Mouse (Mus musculus) MEL (cell line): ENCODE results near the gene Slc25a24. TPM values are rescaled to one million over a fixed set of nuclear protein-coding genes. Genes with fewer than 3 reads are reported as not detected.
A peak's percentile ranks its signal among the peaks of the same experiment; 100 is the strongest.

Experiments
- DNase-seq: peaks from one replicate; pipeline ENCODE4 v3.0.0; 2011; ENCODE audit warnings: low read depth, low spot score
- H3K27ac ChIP-seq: 2 replicates; pipeline ENCODE4 v1.5.1; 2012; ENCODE audit warnings: low read depth, mild to moderate bottlenecking, control low read depth, low read length, moderate library complexity; ENCODE audit not compliant: control insufficient read depth
- H3K27me3 ChIP-seq, 2 experiments: fragments of 150-350 bp in 1 of 2; sonication (generic) in 1 of 2; 2 replicates each; pipeline ENCODE4 v1.6.1; 2012; ENCODE audit warnings: low read length in 2 of 2, mild to moderate bottlenecking in 2 of 2, improper control_type of control experiment in 1 of 2, moderate library complexity in 1 of 2; ENCODE audit not compliant: insufficient read depth in 2 of 2, control insufficient read depth in 1 of 2
- H3K36me3 ChIP-seq, 2 experiments: 2 replicates each; pipeline ENCODE4 v1.6.1; 2012 to 2014; ENCODE audit warnings: low read length in 2 of 2, improper control_type of control experiment in 1 of 2, inconsistent platforms in 1 of 2, mild to moderate bottlenecking in 1 of 2; ENCODE audit not compliant: insufficient read depth in 2 of 2, control insufficient read depth in 1 of 2
- H3K4me1 ChIP-seq, 2 experiments: fragments of 150-350 bp in 1 of 2; sonication (generic) in 1 of 2; 2 replicates each; pipeline ENCODE4 v1.6.1; 2012; ENCODE audit warnings: low read length in 2 of 2, improper control_type of control experiment in 1 of 2, mild to moderate bottlenecking in 1 of 2; ENCODE audit not compliant: insufficient read depth in 2 of 2, control insufficient read depth in 1 of 2
- H3K4me3 ChIP-seq, 2 experiments: fragments of 150-350 bp in 1 of 2; sonication (generic) in 1 of 2; 2 replicates each; pipeline ENCODE4 v1.5.1; 2012; ENCODE audit warnings: low read depth in 2 of 2, low read length in 2 of 2, mild to moderate bottlenecking in 2 of 2, moderate library complexity in 2 of 2, control low read depth in 1 of 2, improper control_type of control experiment in 1 of 2; ENCODE audit not compliant: control insufficient read depth in 1 of 2, insufficient read depth in 1 of 2
- H3K79me2 ChIP-seq: 2 replicates; pipeline ENCODE4 v1.6.1; 2012; ENCODE audit warnings: mild to moderate bottlenecking, low read length, moderate library complexity; ENCODE audit not compliant: control insufficient read depth, poor library complexity, insufficient read depth
- H3K9ac ChIP-seq: 2 replicates; pipeline ENCODE4 v1.6.1; 2012; ENCODE audit warnings: low read depth, mild to moderate bottlenecking, control low read depth, low read length, moderate library complexity; ENCODE audit not compliant: control insufficient read depth, poor library complexity, severe bottlenecking
- H3K9me3 ChIP-seq: fragments of 150-350 bp; sonication (generic); replicated peaks from 2 replicates; pipeline ENCODE4 v1.6.1; 2012; ENCODE audit warnings: mild to moderate bottlenecking, low read length, improper control_type of control experiment, moderate library complexity; ENCODE audit not compliant: insufficient read depth
- CHD1 ChIP-seq: IDR thresholded peaks from 2 replicates; pipeline ENCODE4 v1.6.1; 2012; ENCODE audit warnings: low read depth, mild to moderate bottlenecking, inconsistent platforms, low read length, improper control_type of control experiment
- CHD2 ChIP-seq: IDR thresholded peaks from 2 replicates; pipeline ENCODE4 v1.6.1; 2011; ENCODE audit warnings: low read length, improper control_type of control experiment
- CTCF ChIP-seq, 3 experiments: IDR thresholded peaks in 2 of 3; conservative IDR thresholded peaks in 1 of 3; 2 replicates each; pipeline ENCODE4 v1.5.1; 2011 to 2012; ENCODE audit warnings: low read length in 3 of 3, low read depth in 2 of 3, mild to moderate bottlenecking in 2 of 3, improper control_type of control experiment in 1 of 3, inconsistent platforms in 1 of 3, mixed read lengths in 1 of 3, moderate library complexity in 1 of 3; ENCODE audit not compliant: control insufficient read depth in 1 of 3, insufficient read depth in 1 of 3, poor library complexity in 1 of 3, severe bottlenecking in 1 of 3
- E2F4 ChIP-seq: IDR thresholded peaks from 2 replicates; pipeline ENCODE4 v1.6.1; 2011; ENCODE audit warnings: low read depth, low read length, improper control_type of control experiment, borderline replicate concordance
- ELF1 ChIP-seq: IDR thresholded peaks from 2 replicates; pipeline ENCODE4 v1.6.1; 2014; ENCODE audit warnings: low read depth, mild to moderate bottlenecking, inconsistent platforms, low read length, improper control_type of control experiment, moderate library complexity
- GABPA ChIP-seq: IDR thresholded peaks from 2 replicates; pipeline ENCODE4 v1.6.1; 2012; ENCODE audit warnings: low read depth, mild to moderate bottlenecking, inconsistent platforms, low read length, improper control_type of control experiment, moderate library complexity
- KAT2A ChIP-seq: conservative IDR thresholded peaks from 2 replicates; pipeline ENCODE4 v1.6.1; 2012; ENCODE audit warnings: low read depth, low read length, improper control_type of control experiment, inconsistent platforms
- MAFK ChIP-seq: IDR thresholded peaks from 2 replicates; pipeline ENCODE4 v1.6.1; 2011; ENCODE audit warnings: low read depth, mild to moderate bottlenecking, low read length, improper control_type of control experiment, borderline replicate concordance
- MAX ChIP-seq: IDR thresholded peaks from 2 replicates; pipeline ENCODE4 v1.6.1; 2011; ENCODE audit warnings: low read length, improper control_type of control experiment
- MYC ChIP-seq: IDR thresholded peaks from 2 replicates; pipeline ENCODE4 v1.6.1; 2011; ENCODE audit warnings: low read depth, mild to moderate bottlenecking, low read length, improper control_type of control experiment, moderate library complexity
- NELFE ChIP-seq: IDR thresholded peaks from 2 replicates; pipeline ENCODE4 v1.6.1; 2011; ENCODE audit warnings: low read depth, low read length, improper control_type of control experiment
- POLR2A ChIP-seq, 2 experiments: IDR thresholded peaks; 2 replicates each; pipeline ENCODE4 v1.6.1; 2011 to 2012; ENCODE audit warnings: low read length in 2 of 2, mild to moderate bottlenecking in 2 of 2, control low read depth in 1 of 2, improper control_type of control experiment in 1 of 2, low read depth in 1 of 2, moderate library complexity in 1 of 2; ENCODE audit not compliant: control insufficient read depth in 1 of 2, insufficient read depth in 1 of 2, poor library complexity in 1 of 2
- POLR2AphosphoS2 ChIP-seq: IDR thresholded peaks from 2 replicates; pipeline ENCODE4 v1.6.1; 2011; ENCODE audit warnings: low read length, improper control_type of control experiment
- RCOR1 ChIP-seq: IDR thresholded peaks from 2 replicates; pipeline ENCODE4 v1.6.1; 2012; ENCODE audit warnings: low read depth, mild to moderate bottlenecking, inconsistent platforms, low read length, improper control_type of control experiment
- SMC3 ChIP-seq: IDR thresholded peaks from 2 replicates; pipeline ENCODE4 v1.6.1; 2011; ENCODE audit warnings: low read depth, low read length, improper control_type of control experiment
- TAL1 ChIP-seq: IDR thresholded peaks from 2 replicates; pipeline ENCODE4 v1.6.1; 2012; ENCODE audit warnings: mild to moderate bottlenecking, inconsistent platforms, low read length, moderate library complexity, mixed read lengths
- USF1 ChIP-seq: IDR thresholded peaks from 2 replicates; pipeline ENCODE4 v1.6.1; 2014; ENCODE audit warnings: low read depth, mild to moderate bottlenecking, inconsistent platforms, low read length, improper control_type of control experiment, moderate library complexity
- ZC3H11A ChIP-seq: IDR thresholded peaks from 2 replicates; pipeline ENCODE4 v1.6.1; 2012; ENCODE audit warnings: low read depth, mild to moderate bottlenecking, inconsistent platforms, low read length, improper control_type of control experiment
- ZKSCAN1 ChIP-seq: IDR thresholded peaks from 2 replicates; pipeline ENCODE4 v1.6.1; 2012; ENCODE audit warnings: low read depth, mild to moderate bottlenecking, inconsistent platforms, low read length, improper control_type of control experiment, moderate library complexity
- ZMIZ1 ChIP-seq: IDR thresholded peaks from 2 replicates; pipeline ENCODE4 v1.6.1; 2012; ENCODE audit warnings: low read depth, mild to moderate bottlenecking, inconsistent platforms, low read length, improper control_type of control experiment, moderate library complexity
- polyA plus RNA-seq, 2 experiments: library from polyadenylated mRNA; stranded (reverse) in 1 of 2; unstranded in 1 of 2; fragments of >175 nt in 1 of 2; fragments of >200 nt in 1 of 2; gene quantifications; 2 replicates each; pipeline versions ENCODE4 v1.2.1 to v1.2.4; 2012; ENCODE audit warnings: low replicate concordance in 2 of 2, low read depth in 1 of 2; ENCODE audit not compliant: insufficient read length in 2 of 2, insufficient read depth in 1 of 2, missing spikeins in 1 of 2
- total RNA-seq: library from RNA; depleted of rRNA; stranded (reverse); fragments of 300-350 nt; gene quantifications from 2 replicates; pipeline ENCODE4 v1.2.3, GENCODE M21; 2012

The Slc25a24 gene
- total and polyA plus RNA-seq, 3 experiments = 5.6 to 14.3 TPM; not detected in 1

- Histone ChIP-seq H3K27me3 (no peaks in the 10 kb centered on the region), H3K4me1 (no peaks in the 10 kb centered on the region), H3K4me3 (no peak overlapping the region), H3K9ac (no peak overlapping the region), H3K27ac (no peak overlapping the region), H3K9me3 (no peaks in the 10 kb centered on the region), H3K79me2 (no peaks in the 10 kb centered on the region), H3K36me3 (no peaks in the 10 kb centered on the region; a peak in 1 of 4 replicates)
- DNase-seq = no peak
- TF ChIP-seq ELF1 (no peak), KAT2A (no peak), ZKSCAN1 (no peak), USF1 (no peak)
These were observed 51.4 kb downstream of the Slc25a24 start for GRCm38 (mm10) chr3:109174394-109174793.

GRCm38 (mm10) chr3:109178705-109179104 is 55.8 kb downstream of the Slc25a24 start:
- Histone ChIP-seq H3K9me3 (no peaks in the 10 kb centered on the region), H3K36me3 (no peaks in the 10 kb centered on the region), H3K9ac (no peak overlapping the region), H3K27me3 (no peaks in the 10 kb centered on the region; a peak in 1 of 4 replicates), H3K4me1 (no peaks in the 10 kb centered on the region), H3K27ac (no peak overlapping the region), H3K79me2 (no peaks in the 10 kb centered on the region), H3K4me3 (no peak overlapping the region)
- TF ChIP-seq ZMIZ1 (no peak), TAL1 (no peak), CHD1 (no peak), POLR2AphosphoS2 (no peak), POLR2A (IDR thresholded peaks at IDR 0.05; ENCODE audit: control insufficient read depth in 1 of 2, insufficient read depth in 1 of 2, low read depth in 1 of 2, low read length in 2 of 2, poor library complexity in 1 of 2) (no peak), MAFK (no peak), RCOR1 (no peak), E2F4 (no peak), ZC3H11A (no peak), ZKSCAN1 (no peak), GABPA (no peak), NELFE (no peak), USF1 (no peak), CHD2 (no peak), CTCF (IDR thresholded peaks at IDR 0.05 in 2 of 3, conservative IDR thresholded peaks at IDR 0.05 in 1 of 3; ENCODE audit: control insufficient read depth in 1 of 3, insufficient read depth in 1 of 3, low read depth in 2 of 3, low read length in 3 of 3, poor library complexity in 1 of 3, severe bottlenecking in 1 of 3) (no peak), SMC3 (no peak), MAX (no peak), MYC (no peak)
- DNase-seq = peak; percentile 5
